Mouse (Mus musculus) liver, embryonic 14 days (tissue): ENCODE measurements around the gene Gm20869. TPM values are rescaled to one million over a fixed set of nuclear protein-coding genes. Genes with fewer than 3 reads are reported as not detected.

Experiments
- polyA plus RNA-seq: library from polyadenylated mRNA; depleted of rRNA; stranded (reverse); fragments of >200 nt; gene quantifications from 2 replicates; pipeline ENCODE4 v1.2.3, GENCODE M21; 2012; rRNA removed

Gm20869 gene
- polyA plus RNA-seq, result not detected in 2 replicates

DNA sequence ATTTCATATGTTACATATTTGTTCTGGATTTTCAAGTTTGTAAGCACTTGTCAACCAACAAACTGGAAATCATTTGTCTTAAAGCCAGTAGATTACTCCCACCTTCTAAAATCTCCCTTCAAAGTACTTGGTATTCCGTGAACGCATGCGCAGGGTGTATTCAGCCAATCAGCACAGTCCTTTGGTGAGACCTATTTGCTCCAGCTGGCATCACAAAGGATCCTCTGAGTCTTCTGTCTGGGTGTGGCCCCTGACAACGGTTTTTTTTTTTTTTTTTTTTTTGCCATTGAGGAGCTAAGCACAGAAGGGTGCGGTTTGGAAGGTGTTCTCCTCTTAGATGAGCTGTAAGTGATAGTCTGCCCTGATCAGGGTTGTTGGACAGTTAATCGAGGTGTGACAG, at the start of gene Gm20869:
TSS of gene Gm20869 (plus strand) at position 301 of the 400 bp plus-strand sequence.

Other genes with a start within 250 kb of the Gm20869 start
- not detected in 2 replicates for gene Gm20870, start 222.6 kb downstream of the Gm20869 start, polyA plus RNA-seq